Mouse (Mus musculus): ENCODE measurements around the gene Sipa1l3. TPM values are rescaled to one million over a fixed set of nuclear protein-coding genes. Genes with fewer than 3 reads are reported as not detected.

The Sipa1l3 gene
- total RNA-seq, 2 experiments from 2014 or later, result 166 to 185 TPM

Other genes with a start within 250 kb of the Sipa1l3 start
- 10 to 100 TPM; 16.0 to 27.0 TPM for gene Spint2, start 236.7 kb downstream of the Sipa1l3 start, total RNA-seq (2021)
- 10 to 100 TPM; 10.8 to 11.0 TPM for gene Ppp1r14a, start 229.3 kb downstream of the Sipa1l3 start, total RNA-seq (2021)
- 100 to 1,000 TPM in 1 of 2 experiments, 10 to 100 TPM in 1; 96.1 to 111 TPM for gene Dpf1, start 214.7 kb downstream of the Sipa1l3 start, total RNA-seq (2021)
- gene Catsperg2, start 208.4 kb upstream of the Sipa1l3 start, total RNA-seq (2021), result under 1 TPM in 1 of 2 experiments, not detected in 1; 0.83 TPM
- gene Zfp84, start 249.9 kb upstream of the Sipa1l3 start, total RNA-seq (2021), result 10 to 100 TPM; 15.2 to 17.9 TPM

All from layer of hippocampus, postnatal 14 days (tissue).